10 mouse cellular contexts compared by ENCODE assay signal in the genomic region with DNA sequence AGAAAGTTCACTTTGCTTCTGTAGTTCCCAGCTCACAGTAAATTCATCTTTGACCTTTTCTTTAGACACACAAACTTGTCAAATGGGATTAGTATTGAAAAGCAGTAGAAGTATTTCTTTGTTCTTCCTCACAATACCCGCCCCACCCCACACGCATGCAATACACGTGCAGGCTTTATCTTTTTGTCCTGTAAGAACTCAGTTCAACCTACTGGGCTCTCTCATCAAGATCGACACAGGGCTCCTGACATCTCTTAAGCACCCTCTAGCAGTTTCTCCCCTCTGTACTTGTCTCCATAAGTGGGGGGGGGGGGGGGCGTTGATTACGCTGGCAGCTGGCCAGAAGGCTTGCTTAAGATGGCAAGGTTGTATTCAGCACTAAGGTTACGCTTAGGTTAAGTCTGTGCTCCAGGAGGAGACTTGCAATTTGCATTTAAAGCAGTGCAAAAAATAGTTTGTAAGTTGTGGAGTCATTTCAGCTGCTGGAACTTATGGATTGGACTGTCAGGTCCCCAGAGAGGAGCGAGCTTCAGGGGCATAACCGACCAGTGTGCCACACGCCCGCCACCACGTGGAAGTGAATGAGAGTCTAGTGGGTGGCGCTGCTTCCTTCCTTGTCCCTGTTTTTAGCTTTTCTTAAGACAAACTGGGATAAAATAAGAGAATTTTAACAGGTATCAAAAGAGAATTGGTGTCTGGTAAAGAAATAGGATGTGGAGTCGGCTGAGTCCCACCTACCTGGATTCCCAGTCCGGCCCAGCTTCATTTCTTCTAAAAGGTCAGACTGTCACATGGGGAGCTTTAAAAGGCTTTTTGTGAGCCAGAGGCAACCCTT. TPM values are rescaled to one million over a fixed set of nuclear protein-coding genes. Genes with fewer than 3 reads are reported as not detected.
DNase-seq lines count a peak whose midpoint lies in the region; ATAC-seq lines count a peak whose summit lies in the region.
"Had no signal": no experiment of that assay in that cellular context is flagged by ENCODE, and none has a peak within 500 bp of the region (broad histone marks: within the 10 kb centered on the region; RNA-seq: fewer than 3 reads in every experiment).

No protein-coding gene starts in this region.

- no peak overlapping the region for H3K9ac ChIP-seq in embryonic facial prominence, embryonic 13.5 days
- H3K9ac ChIP-seq in intestine, embryonic 16.5 days (ENCODE audit: low read depth, low read length): 0 out of 2 replicates have a peak overlapping the region, but pooled peaks have one; percentile 3
- no peak overlapping the region for H3K9ac ChIP-seq in neural tube, embryonic 12.5 days

- H3K4me3 ChIP-seq in embryonic facial prominence, embryonic 13.5 days: no peak overlapping the region
- no peak overlapping the region; the same call in 1 of the 2 replicates for H3K4me3 ChIP-seq in intestine, embryonic 16.5 days (ENCODE audit: low read length)
- no peak overlapping the region for H3K4me3 ChIP-seq in neural tube, embryonic 12.5 days
- H3K4me3 ChIP-seq: myocyte had no signal

- H3K9me3 ChIP-seq in embryonic facial prominence, embryonic 13.5 days: no peaks in the 10 kb centered on the region
- no peaks in the 10 kb centered on the region for H3K9me3 ChIP-seq in intestine, embryonic 16.5 days (ENCODE audit: control insufficient read depth, low read length)
- no peaks in the 10 kb centered on the region for H3K9me3 ChIP-seq in neural tube, embryonic 12.5 days

- H3K36me3 ChIP-seq in embryonic facial prominence, embryonic 13.5 days: 0 out of 2 replicates have a peak, but pooled peaks cover 4% of the 10 kb centered on the region
- no peaks in the 10 kb centered on the region for H3K36me3 ChIP-seq in intestine, embryonic 16.5 days (ENCODE audit: control insufficient read depth, insufficient read depth, low read length)
- peaks cover 6% of the 10 kb centered on the region; the same call in 1 of the 2 replicates for H3K36me3 ChIP-seq in neural tube, embryonic 12.5 days

- peak; percentile 24 for DNase-seq in kidney, postnatal 10 days
- DNase-seq in kidney, adult 11 months: no peak
- DNase-seq in layer of hippocampus, postnatal 14 days (ENCODE audit: low spot score in 2 of 2): no peak
- no peak for DNase-seq in frontal cortex, postnatal 25 days (ENCODE audit: low spot score in 2 of 2)
- DNase-seq in right cerebral cortex, postnatal 4 days: no peak
- DNase-seq: thymus, postnatal 14 days had no signal

- peak overlapping the region; percentile 68 for H3K27ac ChIP-seq in embryonic facial prominence, embryonic 13.5 days
- H3K27ac ChIP-seq in intestine, embryonic 16.5 days (ENCODE audit: low read length): peak overlapping the region; percentile 70
- no peak overlapping the region for H3K27ac ChIP-seq in neural tube, embryonic 12.5 days

- no peak for ATAC-seq in embryonic facial prominence, embryonic 13.5 days (ENCODE audit: insufficient number of reproducible peaks, insufficient read depth, low FRiP score, low TSS enrichment, low read depth)
- ATAC-seq in intestine, embryonic 16.5 days: peak; percentile 82
- ATAC-seq in neural tube, embryonic 12.5 days (ENCODE audit: low FRiP score, low read depth): peak; percentile 48; the same call in 1 of the 2 replicates

- WGBS in embryonic facial prominence, embryonic 13.5 days: 55% methylated on average over 15 of the region's 15 CpGs
- 64% methylated on average over 15 of the region's 15 CpGs for WGBS in intestine, embryonic 16.5 days
- 67% methylated on average over 15 of the region's 15 CpGs for WGBS in neural tube, embryonic 12.5 days

- no peaks in the 10 kb centered on the region for H3K27me3 ChIP-seq in embryonic facial prominence, embryonic 13.5 days
- H3K27me3 ChIP-seq in intestine, embryonic 16.5 days (replicated peaks; ENCODE audit: control insufficient read depth, insufficient read depth, low read length): no peaks in the 10 kb centered on the region
- no peaks in the 10 kb centered on the region for H3K27me3 ChIP-seq in neural tube, embryonic 12.5 days (replicated peaks)

- H3K4me2 ChIP-seq in embryonic facial prominence, embryonic 13.5 days: no peak overlapping the region
- no peak overlapping the region for H3K4me2 ChIP-seq in intestine, embryonic 16.5 days (ENCODE audit: low read depth, low read length)
- H3K4me2 ChIP-seq in neural tube, embryonic 12.5 days (replicated peaks): no peak overlapping the region

- H3K4me1 ChIP-seq in embryonic facial prominence, embryonic 13.5 days: peaks cover 39% of the 10 kb centered on the region
- H3K4me1 ChIP-seq in intestine, embryonic 16.5 days (ENCODE audit: control insufficient read depth, insufficient read depth, low read length): peaks cover 19% of the 10 kb centered on the region
- H3K4me1 ChIP-seq in neural tube, embryonic 12.5 days: peaks cover 31% of the 10 kb centered on the region

RNA-seq across cellular contexts. Expression of gene Cds2, which starts 20.5 kb away (rescaled TPM):
- 16.7 and 24.4 TPM in 2 replicates for polyA plus RNA-seq in embryonic facial prominence, embryonic 13.5 days (2015; fragmentation: Nextera tagmentation; extraction: Ambion mirVana)
- polyA plus RNA-seq in intestine, embryonic 16.5 days (2015; fragmentation: Nextera tagmentation; extraction: Ambion mirVana): 17.4 and 20.5 TPM in 2 replicates
- polyA plus RNA-seq in neural tube, embryonic 12.5 days (2016; fragmentation: Nextera tagmentation; extraction: Ambion mirVana): 42.9 and 47.6 TPM in 2 replicates
- 100 to 1,000 TPM; 194 to 204 TPM for total RNA-seq in layer of hippocampus, postnatal 14 days (2021)

RNA-seq across cellular contexts. Expression of gene Pcna, which starts 30.3 kb away (rescaled TPM):
- polyA plus RNA-seq in embryonic facial prominence, embryonic 13.5 days (2015; fragmentation: Nextera tagmentation; extraction: Ambion mirVana): 274 and 276 TPM in 2 replicates
- polyA plus RNA-seq in intestine, embryonic 16.5 days (2015; fragmentation: Nextera tagmentation; extraction: Ambion mirVana): 189 and 217 TPM in 2 replicates
- polyA plus RNA-seq in neural tube, embryonic 12.5 days (2016; fragmentation: Nextera tagmentation; extraction: Ambion mirVana): 189 and 190 TPM in 2 replicates
- total RNA-seq in layer of hippocampus, postnatal 14 days (2021): 10 to 100 TPM; 45.3 to 51.5 TPM

RNA-seq across cellular contexts. Expression of gene Tmem230, which starts 35.8 kb away (rescaled TPM):
- polyA plus RNA-seq in embryonic facial prominence, embryonic 13.5 days (2015; fragmentation: Nextera tagmentation; extraction: Ambion mirVana): 55.9 and 61.2 TPM in 2 replicates
- 46.1 and 48.4 TPM in 2 replicates for polyA plus RNA-seq in intestine, embryonic 16.5 days (2015; fragmentation: Nextera tagmentation; extraction: Ambion mirVana)
- 54.3 and 59.6 TPM in 2 replicates for polyA plus RNA-seq in neural tube, embryonic 12.5 days (2016; fragmentation: Nextera tagmentation; extraction: Ambion mirVana)
- 10 to 100 TPM; 25.8 to 27.7 TPM for total RNA-seq in layer of hippocampus, postnatal 14 days (2021)
